Mouse (Mus musculus): Measurements from ENCODE around the gene Cpt1c.

GRCm38 (mm10) chr7:44986879-44987718 lies 12.4 kb upstream of the Cpt1c start:
- TF ChIP-seq CTCF (IDR thresholded peaks at IDR 0.05), result no peak
- TF ChIP-seq EP300 (IDR thresholded peaks at IDR 0.05; ENCODE audit: insufficient read depth, low read depth, low read length), result 0 out of 2 replicates have a peak, but pooled peaks have one; percentile 4
- TF ChIP-seq POLR2A (IDR thresholded peaks at IDR 0.05; ENCODE audit: insufficient read depth, low read depth, low read length), result peak; percentile 85

Data from heart, adult 2 months (tissue).